Mouse (Mus musculus): ENCODE measurements around the gene Msi2. TPM values are rescaled to one million over a fixed set of nuclear protein-coding genes. Genes with fewer than 3 reads are reported as not detected.
A peak's percentile ranks its signal among the peaks of the same experiment; 100 is the strongest.

Gene Msi2
- polyA plus RNA-seq, 1 experiment from 2014 or later: 15.1 TPM

DNA sequence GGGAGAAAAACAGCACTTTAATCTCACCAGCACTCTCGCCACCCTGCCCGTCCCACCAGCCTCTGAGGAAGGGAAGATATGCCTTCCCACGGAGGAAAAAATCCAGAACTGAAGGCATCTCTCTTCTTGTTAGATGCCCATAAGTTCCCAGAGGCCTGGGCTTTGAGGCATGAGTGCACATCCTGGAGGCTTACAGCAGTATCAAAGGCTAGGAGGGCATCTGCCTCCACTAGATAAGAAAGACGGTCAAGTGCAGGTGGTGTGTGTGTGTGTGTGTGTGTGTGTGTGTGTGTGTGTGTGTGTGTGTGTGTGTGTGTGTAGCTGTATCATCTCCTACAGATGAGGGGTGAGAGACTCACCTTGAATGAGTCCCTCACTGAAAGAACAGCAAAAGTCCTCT, 188.3 kb downstream of the Msi2 start:
- H3K9ac ChIP-seq (ENCODE audit: low read length): no peak overlapping the region
- no peaks in the 10 kb centered on the region for H3K27me3 ChIP-seq (ENCODE audit: control insufficient read depth, insufficient read depth, low read depth, low read length)
- ATAC-seq (ENCODE audit: low read depth): no peak
- H3K4me1 ChIP-seq (replicated peaks; ENCODE audit: control insufficient read depth, insufficient read depth, low read length): peaks cover 44% of the 10 kb centered on the region
- no peak overlapping the region for H3K4me3 ChIP-seq (ENCODE audit: low read length)
- H3K27ac ChIP-seq (ENCODE audit: low read length): no peak overlapping the region
- 71% methylated on average over 4 of the region's 4 CpGs for WGBS
- no peaks in the 10 kb centered on the region for H3K36me3 ChIP-seq (ENCODE audit: control insufficient read depth, insufficient read depth, low read length)
- no peaks in the 10 kb centered on the region for H3K9me3 ChIP-seq (ENCODE audit: control insufficient read depth, low read length)
- H3K4me2 ChIP-seq (ENCODE audit: low read depth, low read length): no peak overlapping the region

DNA sequence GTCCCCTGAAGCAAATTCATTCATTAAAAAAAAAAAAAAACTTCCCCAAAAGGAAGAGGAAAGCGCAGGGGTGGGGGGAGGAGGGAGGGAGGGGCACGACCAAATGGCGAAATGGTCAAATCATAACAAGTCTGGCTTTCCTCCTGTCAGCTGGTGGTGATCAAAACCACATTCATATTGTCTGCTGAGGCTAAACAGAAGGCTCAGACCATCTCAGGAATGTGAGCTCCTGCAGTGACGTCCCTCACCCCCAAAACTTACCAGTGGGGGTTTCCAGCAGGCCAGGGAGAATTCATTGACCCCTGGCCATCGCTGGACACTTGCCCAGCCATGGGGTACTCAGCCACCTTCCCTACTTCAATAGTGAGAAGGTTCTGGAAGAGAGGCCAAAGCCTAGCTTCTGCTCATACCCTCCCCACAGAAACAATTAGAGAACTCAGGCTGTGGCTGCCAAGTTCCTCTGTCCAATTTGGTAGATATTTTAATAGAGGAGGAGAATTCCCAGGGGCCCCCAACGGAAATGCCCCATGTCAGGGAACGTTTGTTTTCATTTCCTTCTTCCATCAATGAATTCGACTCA, 189.7 kb downstream of the Msi2 start:
- WGBS: 28% methylated on average over 8 of the region's 8 CpGs
- Histone ChIP-seq H3K36me3 (ENCODE audit: control insufficient read depth, insufficient read depth, low read length) (no peaks in the 10 kb centered on the region), H3K9me3 (ENCODE audit: control insufficient read depth, low read length) (no peaks in the 10 kb centered on the region), H3K27me3 (ENCODE audit: control insufficient read depth, insufficient read depth, low read depth, low read length) (no peaks in the 10 kb centered on the region), H3K4me1 (replicated peaks; ENCODE audit: control insufficient read depth, insufficient read depth, low read length) (peaks cover 59% of the 10 kb centered on the region), H3K4me3 (ENCODE audit: low read length) (no peak overlapping the region), H3K4me2 (ENCODE audit: low read depth, low read length) (0 out of 2 replicates have a peak overlapping the region, but pooled peaks have one; percentile 5), H3K9ac (ENCODE audit: low read length) (no peak overlapping the region), H3K27ac (ENCODE audit: low read length) (peak overlapping the region; percentile 86)
- ATAC-seq (ENCODE audit: low read depth): peak; percentile 66

DNA sequence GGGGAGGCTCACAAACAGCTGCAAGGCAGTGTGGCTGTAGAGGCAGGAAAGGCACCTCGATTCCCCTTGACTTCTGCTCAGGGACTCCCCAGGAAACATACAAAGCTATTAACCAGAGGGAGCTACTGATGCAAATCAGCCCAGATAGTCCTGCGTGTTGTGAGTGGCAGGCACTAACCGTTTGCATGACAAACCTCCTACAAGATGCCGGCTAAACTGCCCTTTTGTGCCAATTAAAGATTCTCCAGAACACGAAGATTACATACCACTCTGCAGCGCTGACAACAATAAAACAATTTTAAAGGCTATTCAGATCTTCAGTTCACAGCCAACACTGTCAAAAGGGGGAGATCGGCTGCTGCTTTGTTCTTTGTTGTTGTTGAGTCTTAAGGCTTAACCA, 191.6 kb downstream of the Msi2 start:
- H3K27ac ChIP-seq (ENCODE audit: low read length): no peak overlapping the region
- 43% methylated on average over 7 of the region's 7 CpGs for WGBS
- no peaks in the 10 kb centered on the region for H3K9me3 ChIP-seq (ENCODE audit: control insufficient read depth, low read length)
- H3K36me3 ChIP-seq (ENCODE audit: control insufficient read depth, insufficient read depth, low read length): no peaks in the 10 kb centered on the region
- ATAC-seq (ENCODE audit: low read depth): no peak
- H3K9ac ChIP-seq (ENCODE audit: low read length): no peak overlapping the region
- no peak overlapping the region for H3K4me2 ChIP-seq (ENCODE audit: low read depth, low read length)
- no peaks in the 10 kb centered on the region for H3K27me3 ChIP-seq (ENCODE audit: control insufficient read depth, insufficient read depth, low read depth, low read length)
- H3K4me1 ChIP-seq (replicated peaks; ENCODE audit: control insufficient read depth, insufficient read depth, low read length): peaks cover 61% of the 10 kb centered on the region
- H3K4me3 ChIP-seq (ENCODE audit: low read length): no peak overlapping the region

DNA sequence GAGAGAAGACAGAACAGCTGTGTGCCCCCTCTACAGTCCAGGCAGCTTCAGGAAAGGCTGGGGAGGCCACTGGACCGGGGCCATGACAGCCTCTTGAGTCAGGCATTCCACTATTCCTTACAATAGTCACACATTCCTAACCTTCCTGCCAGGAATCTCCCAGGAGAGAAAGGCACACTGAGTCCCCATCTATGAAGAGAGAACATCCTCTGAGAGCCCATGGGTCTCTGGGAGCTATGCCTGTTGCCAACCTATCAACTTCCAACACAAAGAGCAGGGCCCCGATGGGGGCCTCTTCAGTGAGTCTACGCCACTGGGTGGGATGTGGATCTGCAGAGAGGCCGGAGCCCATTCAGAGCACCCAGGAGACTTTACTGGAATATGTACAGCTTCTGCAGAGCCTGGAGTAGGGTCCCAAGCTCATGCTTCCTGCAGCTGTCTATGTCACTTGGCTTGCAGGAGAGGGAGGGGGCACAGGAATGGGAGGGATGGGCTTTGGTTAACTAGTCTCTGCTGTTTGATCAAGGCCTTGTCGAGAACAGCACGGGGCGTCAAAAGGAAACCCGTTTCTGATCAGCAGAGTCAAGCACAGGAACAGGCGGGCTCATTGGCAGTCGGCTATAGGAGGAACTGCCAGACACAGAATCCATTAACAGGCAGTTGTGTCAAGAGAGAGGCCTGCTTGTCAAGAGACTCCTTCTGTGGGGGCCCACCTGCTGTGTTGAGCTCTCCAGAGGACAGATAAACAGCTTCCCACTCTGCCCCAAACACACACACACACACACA, 193.3 kb downstream of the Msi2 start:
- H3K9me3 ChIP-seq (ENCODE audit: control insufficient read depth, low read length): no peaks in the 10 kb centered on the region
- peak overlapping the region; percentile 78 for H3K27ac ChIP-seq (ENCODE audit: low read length)
- H3K4me3 ChIP-seq (ENCODE audit: low read length): no peak overlapping the region
- no peaks in the 10 kb centered on the region for H3K36me3 ChIP-seq (ENCODE audit: control insufficient read depth, insufficient read depth, low read length)
- peak; percentile 43 for ATAC-seq (ENCODE audit: low read depth)
- no peak overlapping the region; the same call in 1 of the 2 replicates for H3K9ac ChIP-seq (ENCODE audit: low read length)
- no peaks in the 10 kb centered on the region for H3K27me3 ChIP-seq (ENCODE audit: control insufficient read depth, insufficient read depth, low read depth, low read length)
- WGBS: 20% methylated on average over 10 of the region's 10 CpGs
- no peak overlapping the region for H3K4me2 ChIP-seq (ENCODE audit: low read depth, low read length)
- peaks cover 61% of the 10 kb centered on the region for H3K4me1 ChIP-seq (replicated peaks; ENCODE audit: control insufficient read depth, insufficient read depth, low read length)

DNA sequence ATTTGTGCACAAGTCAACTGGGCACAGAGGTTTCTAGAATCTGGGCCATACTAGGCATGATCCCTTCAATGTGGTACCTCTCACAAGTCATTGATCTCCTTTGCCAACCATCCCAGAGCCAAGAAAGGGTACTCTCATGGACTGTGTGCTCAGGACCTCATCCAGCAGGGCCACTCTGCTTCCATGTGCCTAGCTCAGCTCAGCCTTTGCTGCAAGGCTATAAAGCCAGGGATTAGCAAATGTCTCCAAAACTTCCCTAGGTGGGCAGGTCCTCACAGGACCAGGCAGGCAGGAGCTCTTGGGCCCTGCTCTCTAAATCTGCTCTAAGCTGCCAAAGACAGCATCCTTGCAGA, 193.9 kb downstream of the Msi2 start:
- Histone ChIP-seq H3K27me3 (ENCODE audit: control insufficient read depth, insufficient read depth, low read depth, low read length) (no peaks in the 10 kb centered on the region), H3K4me2 (ENCODE audit: low read depth, low read length) (no peak overlapping the region), H3K36me3 (ENCODE audit: control insufficient read depth, insufficient read depth, low read length) (no peaks in the 10 kb centered on the region), H3K9ac (ENCODE audit: low read length) (no peak overlapping the region; the same call in 1 of the 2 replicates), H3K27ac (ENCODE audit: low read length) (peak overlapping the region; percentile 78), H3K9me3 (ENCODE audit: control insufficient read depth, low read length) (no peaks in the 10 kb centered on the region), H3K4me1 (replicated peaks; ENCODE audit: control insufficient read depth, insufficient read depth, low read length) (peaks cover 58% of the 10 kb centered on the region), H3K4me3 (ENCODE audit: low read length) (no peak overlapping the region)
- no peak for ATAC-seq (ENCODE audit: low read depth)

DNA sequence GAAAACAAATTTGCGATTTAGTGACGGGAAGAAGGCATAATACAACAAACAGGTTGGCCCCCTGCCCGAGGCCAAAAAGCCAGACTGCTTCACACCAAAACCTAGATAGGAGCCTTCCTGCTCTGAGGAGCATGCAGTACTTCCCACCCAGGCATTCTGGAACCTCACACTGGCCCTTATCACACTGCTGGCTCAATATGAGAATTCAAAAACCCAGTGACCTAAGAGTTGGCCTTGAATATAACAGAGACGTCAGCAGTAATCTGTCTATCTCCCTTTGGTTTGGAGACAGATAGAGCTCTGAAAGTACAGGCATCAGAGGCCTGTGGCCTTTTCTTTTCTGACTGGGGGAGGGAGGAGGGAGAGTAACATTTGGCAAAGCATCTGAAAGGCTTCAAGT, 194.4 kb downstream of the Msi2 start:
- H3K4me3 ChIP-seq (ENCODE audit: low read length): no peak overlapping the region
- no peaks in the 10 kb centered on the region for H3K27me3 ChIP-seq (ENCODE audit: control insufficient read depth, insufficient read depth, low read depth, low read length)
- H3K36me3 ChIP-seq (ENCODE audit: control insufficient read depth, insufficient read depth, low read length): no peaks in the 10 kb centered on the region
- peaks cover 53% of the 10 kb centered on the region for H3K4me1 ChIP-seq (replicated peaks; ENCODE audit: control insufficient read depth, insufficient read depth, low read length)
- WGBS: 26% methylated on average over 4 of the region's 4 CpGs
- no peak overlapping the region for H3K4me2 ChIP-seq (ENCODE audit: low read depth, low read length)
- H3K27ac ChIP-seq (ENCODE audit: low read length): peak overlapping the region; percentile 23
- no peak overlapping the region for H3K9ac ChIP-seq (ENCODE audit: low read length)
- H3K9me3 ChIP-seq (ENCODE audit: control insufficient read depth, low read length): no peaks in the 10 kb centered on the region
- ATAC-seq (ENCODE audit: low read depth): peak; percentile 37

DNA sequence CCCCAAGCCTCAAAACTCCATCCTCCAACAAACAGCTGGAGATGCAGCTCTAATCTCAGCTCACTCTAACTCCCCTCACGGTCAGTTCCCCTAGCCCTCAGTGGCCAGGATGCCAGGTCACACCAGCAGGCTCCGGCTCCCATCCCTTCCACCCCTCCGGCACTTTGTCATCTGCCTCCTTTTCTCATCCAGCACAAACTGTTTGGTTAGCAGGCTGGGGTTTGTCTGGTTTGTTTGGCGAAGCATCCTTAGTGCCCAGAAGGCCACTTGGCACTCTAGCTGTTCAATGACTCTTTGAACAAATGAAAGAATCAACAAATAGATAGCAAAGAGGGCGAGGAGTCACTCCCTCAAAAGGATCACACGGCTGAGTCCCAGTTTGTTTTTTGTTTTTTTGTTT, 194.8 kb downstream of the Msi2 start:
- no peaks in the 10 kb centered on the region for H3K36me3 ChIP-seq (ENCODE audit: control insufficient read depth, insufficient read depth, low read length)
- ATAC-seq (ENCODE audit: low read depth): no peak
- H3K4me3 ChIP-seq (ENCODE audit: low read length): no peak overlapping the region
- H3K4me1 ChIP-seq (replicated peaks; ENCODE audit: control insufficient read depth, insufficient read depth, low read length): peaks cover 49% of the 10 kb centered on the region
- H3K27me3 ChIP-seq (ENCODE audit: control insufficient read depth, insufficient read depth, low read depth, low read length): no peaks in the 10 kb centered on the region
- H3K9ac ChIP-seq (ENCODE audit: low read length): no peak overlapping the region
- WGBS: 46% methylated on average over 6 of the region's 6 CpGs
- no peak overlapping the region for H3K4me2 ChIP-seq (ENCODE audit: low read depth, low read length)
- peak overlapping the region; percentile 23; the same call in 1 of the 2 replicates for H3K27ac ChIP-seq (ENCODE audit: low read length)
- H3K9me3 ChIP-seq (ENCODE audit: control insufficient read depth, low read length): no peaks in the 10 kb centered on the region

DNA sequence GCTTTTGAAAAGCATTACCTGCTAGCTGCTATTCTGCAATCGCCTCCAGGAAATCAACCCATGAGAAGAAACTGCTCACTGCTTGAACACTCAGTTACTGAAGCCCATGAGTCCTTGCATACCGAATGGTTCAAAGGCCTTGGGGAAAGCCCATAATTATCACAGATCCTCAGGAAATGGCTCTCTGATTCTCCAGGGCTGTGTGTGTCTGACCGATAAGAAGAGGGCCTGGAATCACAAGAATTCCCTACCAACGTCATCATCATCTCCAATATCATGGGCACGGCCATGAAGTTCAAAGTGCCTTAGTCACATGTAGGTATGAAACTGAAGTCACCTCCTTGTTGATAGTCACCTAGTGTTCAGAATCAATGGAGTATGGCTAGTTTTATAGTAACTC, 196.2 kb downstream of the Msi2 start:
- no peaks in the 10 kb centered on the region for H3K36me3 ChIP-seq (ENCODE audit: control insufficient read depth, insufficient read depth, low read length)
- peaks cover 36% of the 10 kb centered on the region for H3K4me1 ChIP-seq (replicated peaks; ENCODE audit: control insufficient read depth, insufficient read depth, low read length)
- H3K9ac ChIP-seq (ENCODE audit: low read length): no peak overlapping the region
- no peaks in the 10 kb centered on the region for H3K27me3 ChIP-seq (ENCODE audit: control insufficient read depth, insufficient read depth, low read depth, low read length)
- H3K4me3 ChIP-seq (ENCODE audit: low read length): no peak overlapping the region
- ATAC-seq (ENCODE audit: low read depth): no peak
- H3K9me3 ChIP-seq (ENCODE audit: control insufficient read depth, low read length): no peaks in the 10 kb centered on the region
- WGBS: 69% methylated on average over 5 of the region's 5 CpGs
- H3K4me2 ChIP-seq (ENCODE audit: low read depth, low read length): no peak overlapping the region
- no peak overlapping the region for H3K27ac ChIP-seq (ENCODE audit: low read length)

DNA sequence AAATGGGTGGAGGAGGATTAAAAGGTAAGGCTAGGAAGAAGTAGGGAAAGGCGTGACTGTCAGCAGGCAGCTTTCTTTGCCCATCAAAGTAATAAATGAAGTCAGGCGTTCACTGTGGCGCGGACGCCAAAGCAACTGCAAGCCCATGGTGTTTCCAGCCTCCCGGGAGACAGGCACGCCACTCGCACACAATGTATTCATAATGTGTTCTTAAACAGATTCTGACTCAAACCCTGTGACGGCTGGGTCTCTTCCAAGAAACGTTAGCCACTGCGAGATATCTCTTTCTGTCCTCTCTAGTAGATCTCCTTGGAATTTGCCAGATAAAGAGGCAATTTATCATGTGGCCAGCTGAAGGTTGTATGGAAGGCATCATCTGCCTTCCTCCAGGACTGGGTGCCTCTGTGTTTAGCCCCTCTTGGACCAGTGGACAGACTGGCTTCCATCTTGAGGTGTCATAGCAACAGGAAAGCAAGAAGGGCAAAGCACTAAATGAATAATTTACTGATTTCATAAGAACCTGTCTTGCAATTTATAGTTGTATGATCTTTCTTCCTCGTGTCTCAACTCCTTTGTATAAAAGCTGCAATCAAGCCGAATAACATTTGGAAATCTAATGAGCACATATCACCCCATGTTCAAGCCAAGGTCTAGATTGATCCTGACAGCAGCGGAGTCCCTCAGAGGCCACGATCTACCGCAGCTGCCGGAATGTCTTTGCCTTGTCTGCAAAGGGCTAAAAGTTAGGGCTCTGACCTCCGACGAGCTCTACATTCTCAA, 197.2 kb downstream of the Msi2 start:
- Histone ChIP-seq H3K27me3 (ENCODE audit: control insufficient read depth, insufficient read depth, low read depth, low read length) (no peaks in the 10 kb centered on the region), H3K4me3 (ENCODE audit: low read length) (no peak overlapping the region), H3K4me1 (replicated peaks; ENCODE audit: control insufficient read depth, insufficient read depth, low read length) (peaks cover 34% of the 10 kb centered on the region), H3K27ac (ENCODE audit: low read length) (no peak overlapping the region), H3K4me2 (ENCODE audit: low read depth, low read length) (no peak overlapping the region), H3K9ac (ENCODE audit: low read length) (no peak overlapping the region), H3K9me3 (ENCODE audit: control insufficient read depth, low read length) (no peaks in the 10 kb centered on the region), H3K36me3 (ENCODE audit: control insufficient read depth, insufficient read depth, low read length) (no peaks in the 10 kb centered on the region)
- no peak for ATAC-seq (ENCODE audit: low read depth)
- 68% methylated on average over 19 of the region's 19 CpGs for WGBS
